Mouse (Mus musculus) liver, embryonic 14.5 days (tissue): ENCODE results near the gene Zfp882. TPM values are rescaled to one million over a fixed set of nuclear protein-coding genes. Genes with fewer than 3 reads are reported as not detected.
"Not testable (repeated sequence)": the region's sequence is repeated elsewhere in the genome, so short reads cannot be mapped to it uniquely, and the experiment has no call there.

Experiments used
- ATAC-seq: fragments of 200-750 bp; cut with Nextera tagmentation; 2 replicates; pipeline ENCODE4 v1.8.0; 2017; ENCODE audit warnings: moderate number of reproducible peaks, mild to moderate bottlenecking, moderate library complexity; ENCODE audit not compliant: insufficient read depth
- DNase-seq, 3 experiments: peaks; one replicate each; pipeline ENCODE4 v3.0.0-alpha.2; 2012 to 2013; ENCODE audit warnings: low read depth in 3 of 3, low spot score in 3 of 3
- H3K27ac ChIP-seq: fragments of 300-500 bp; sonication (generic); 2 replicates; pipeline ENCODE4 v1.5.1; 2014; ENCODE audit warnings: moderate library complexity, mild to moderate bottlenecking, control low read depth, inconsistent platforms
- H3K27me3 ChIP-seq: fragments of 300-500 bp; sonication (generic); 2 replicates; pipeline ENCODE4 v1.6.1; 2014; ENCODE audit warnings: mild to moderate bottlenecking, low read length, moderate library complexity; ENCODE audit not compliant: control insufficient read depth, insufficient read depth
- H3K36me3 ChIP-seq: fragments of 300-500 bp; sonication (generic); replicated peaks from 2 replicates; pipeline ENCODE4 v1.6.1; 2014; ENCODE audit warnings: low read depth; ENCODE audit not compliant: control insufficient read depth, insufficient read depth
- H3K4me1 ChIP-seq, 2 experiments: fragments of 200-500 bp in 1 of 2; fragments of 300-500 bp in 1 of 2; sonication (generic) in 1 of 2; replicated peaks; 2 replicates each; pipeline ENCODE4 v1.6.1; 2012 to 2014; ENCODE audit warnings: antibody characterized with exemption in 1 of 2, inconsistent platforms in 1 of 2, low read length in 1 of 2; ENCODE audit not compliant: control insufficient read depth in 2 of 2, insufficient read depth in 2 of 2
- H3K4me2 ChIP-seq: fragments of 300-500 bp; sonication (generic); 2 replicates; pipeline ENCODE4 v1.6.1; 2014; ENCODE audit warnings: low read depth, mild to moderate bottlenecking, control low read depth, moderate library complexity
- H3K4me3 ChIP-seq, 2 experiments: fragments of 200-500 bp in 1 of 2; fragments of 300-500 bp in 1 of 2; sonication (generic) in 1 of 2; 2 replicates each; pipeline ENCODE4 v1.5.1; 2012 to 2014; ENCODE audit warnings: low read depth in 2 of 2, low read length in 2 of 2, mild to moderate bottlenecking in 2 of 2, control low read depth in 1 of 2, inconsistent platforms in 1 of 2, moderate library complexity in 1 of 2; ENCODE audit not compliant: insufficient read depth in 1 of 2
- H3K9ac ChIP-seq: fragments of 300-500 bp; sonication (generic); replicated peaks from 2 replicates; pipeline ENCODE4 v1.6.1; 2014; ENCODE audit warnings: mild to moderate bottlenecking, control low read depth, moderate library complexity
- H3K9me3 ChIP-seq: fragments of 300-500 bp; sonication (generic); 2 replicates; pipeline ENCODE4 v1.6.1; 2016; ENCODE audit warnings: low read length, mixed read lengths; ENCODE audit not compliant: control insufficient read depth
- CTCF ChIP-seq: IDR thresholded peaks from 2 replicates; pipeline ENCODE4 v1.5.1; 2016; ENCODE audit warnings: antibody characterized with exemption, low read depth, control low read depth
- EP300 ChIP-seq: IDR thresholded peaks from 2 replicates; pipeline ENCODE4 v1.6.1; 2016; ENCODE audit warnings: antibody characterized with exemption, low read depth
- WGBS: fragments of 180-500 bp; shearing (Covaris S2); extraction: QIAGEN DNeasy Blood & Tissue Kit; methylation state at CpG from one replicate; pipeline ENCODE4 v1.1.7; 2014; ENCODE audit not compliant: insufficient replicate concordance; 5-methylcytosine and 5-hydroxymethylcytosine counted together
- polyA plus RNA-seq, 2 experiments: library from polyadenylated mRNA; depleted of rRNA in 1 of 2; stranded (reverse) in 1 of 2; unstranded in 1 of 2; fragments of >200 nt; fragmentation: Nextera tagmentation in 1 of 2; extraction: Ambion mirVana in 1 of 2; gene quantifications; 2 replicates each; pipeline versions ENCODE4 v1.2.1 to v1.2.3; 2012 to 2014

Gene Zfp882
- polyA plus RNA-seq, 2 experiments: 0.51 to 0.52 TPM

- no peak for DNase-seq
- no peak for ATAC-seq
- Histone ChIP-seq H3K9me3 (no peaks in the 10 kb centered on the region), H3K4me1 (peaks cover 7 to 9% of the 10 kb centered on the region in 2 experiments), H3K27me3 (no peaks in the 10 kb centered on the region), H3K27ac (no peak overlapping the region), H3K36me3 (peaks cover 22% of the 10 kb centered on the region), H3K9ac (no peak overlapping the region), H3K4me3 (no peak overlapping the region), H3K4me2 (no peak overlapping the region)
- TF ChIP-seq CTCF (no peak), EP300 (no peak)
- 87% methylated on average over 3 of the region's 3 CpGs for WGBS
Observed at GRCm38 (mm10) chr8:71926551-71926950, 18.1 kb downstream of the Zfp882 start.

- Histone ChIP-seq H3K27me3 (no peaks in the 10 kb centered on the region), H3K4me1 (peaks cover 7 to 9% of the 10 kb centered on the region in 2 experiments), H3K4me3 (no peak overlapping the region), H3K4me2 (no peak overlapping the region), H3K36me3 (peaks cover 23% of the 10 kb centered on the region), H3K27ac (no peak overlapping the region), H3K9ac (no peak overlapping the region; the same call in 1 of the 2 replicates), H3K9me3 (no peaks in the 10 kb centered on the region)
- ATAC-seq (no peak), DNase-seq (peak in 1 of 3 experiments; percentile 38)
- TF ChIP-seq EP300 (peak; percentile 57), CTCF (no peak)
Observed at GRCm38 (mm10) chr8:71927779-71928178, 19.4 kb downstream of the Zfp882 start.

GRCm38 (mm10) chr8:71938037-71938436 lies 29.6 kb downstream of the Zfp882 start:
- not testable (repeated sequence) for H3K36me3 ChIP-seq, H3K4me2 ChIP-seq, H3K9ac ChIP-seq, ATAC-seq, H3K9me3 ChIP-seq, DNase-seq, H3K27ac ChIP-seq, H3K4me3 ChIP-seq, H3K27me3 ChIP-seq, H3K4me1 ChIP-seq
- 63% methylated on average over 2 of the region's 2 CpGs for WGBS

- no peak overlapping the region for H3K9ac ChIP-seq
- H3K4me2 ChIP-seq: no peak overlapping the region
- H3K4me3 ChIP-seq: no peak overlapping the region
- H3K4me1 ChIP-seq: peaks cover 0 to 5% of the 10 kb centered on the region in 2 experiments; a peak in 2 of 4 replicates
- no peaks in the 10 kb centered on the region for H3K9me3 ChIP-seq
- TF ChIP-seq CTCF (no peak), EP300 (no peak)
- WGBS: 29% methylated on average over 2 of the region's 2 CpGs
- no peak overlapping the region for H3K27ac ChIP-seq
- H3K27me3 ChIP-seq: no peaks in the 10 kb centered on the region
- peak; percentile 85 for ATAC-seq
- no peaks in the 10 kb centered on the region for H3K36me3 ChIP-seq
- DNase-seq: peak in 2 of 3 experiments; percentile 33 to 40
Observed at GRCm38 (mm10) chr8:71940293-71941208, 32.1 kb downstream of the Zfp882 start.

- TF ChIP-seq CTCF (no peak), EP300 (no peak)
- no peak overlapping the region for H3K4me3 ChIP-seq
- no peaks in the 10 kb centered on the region for H3K36me3 ChIP-seq
- no peak for ATAC-seq
- H3K4me2 ChIP-seq: no peak overlapping the region
- DNase-seq: no peak
- 79% methylated on average over 1 of the region's 1 CpGs for WGBS
- H3K9me3 ChIP-seq: no peaks in the 10 kb centered on the region
- peaks cover 0 to 5% of the 10 kb centered on the region in 2 experiments; a peak in 2 of 4 replicates for H3K4me1 ChIP-seq
- no peak overlapping the region for H3K27ac ChIP-seq
- H3K27me3 ChIP-seq: no peaks in the 10 kb centered on the region
- no peak overlapping the region for H3K9ac ChIP-seq
Observed at GRCm38 (mm10) chr8:71941776-71942175, 33.4 kb downstream of the Zfp882 start.
